Mouse (Mus musculus) erythroblast, embryonic 14.5 days (primary cell): Measurements from ENCODE around the gene Ddx19a. TPM values are rescaled to one million over a fixed set of nuclear protein-coding genes. Genes with fewer than 3 reads are reported as not detected.
"Not testable (repeated sequence)": the region's sequence is repeated elsewhere in the genome, so short reads cannot be mapped to it uniquely, and the experiment has no call there.

Source experiments
- H3K27me3 ChIP-seq: 2 replicates; pipeline ENCODE4 v1.6.1; 2012; ENCODE audit warnings: inconsistent platforms; ENCODE audit not compliant: control insufficient read depth
- H3K36me3 ChIP-seq: 2 replicates; pipeline ENCODE4 v1.6.1; 2012; ENCODE audit warnings: mild to moderate bottlenecking, inconsistent platforms; ENCODE audit not compliant: control insufficient read depth
- H3K4me1 ChIP-seq: 2 replicates; pipeline ENCODE4 v1.6.1; 2012; ENCODE audit warnings: inconsistent platforms; ENCODE audit not compliant: control insufficient read depth
- H3K4me3 ChIP-seq: replicated peaks from 2 replicates; pipeline ENCODE3; 2012; ENCODE audit warnings: moderate library complexity, mild to moderate bottlenecking, inconsistent platforms
- H3K9me3 ChIP-seq: 2 replicates; pipeline ENCODE4 v1.6.1; 2012; ENCODE audit warnings: low read length, inconsistent platforms, mixed read lengths; ENCODE audit not compliant: control insufficient read depth
- GATA1 ChIP-seq: IDR thresholded peaks from 2 replicates; pipeline ENCODE4 v1.6.1; 2012; ENCODE audit warnings: low read length, inconsistent platforms, mixed read lengths
- TAL1 ChIP-seq: IDR thresholded peaks from 3 replicates; pipeline ENCODE4 v1.6.1; 2012; ENCODE audit warnings: low read length, inconsistent platforms, mixed read lengths
- polyA plus RNA-seq: library from polyadenylated mRNA; stranded (reverse); fragments of >175 nt; gene quantifications from 2 replicates; pipeline ENCODE4 v1.2.3, GENCODE M21; 2012

Ddx19a gene
- polyA plus RNA-seq, 1 experiment = 4.4 TPM

- Histone ChIP-seq H3K27me3 (peaks cover 3% of the 10 kb centered on the region), H3K4me3 (peak overlapping the region; percentile 51), H3K36me3 (peaks cover 7% of the 10 kb centered on the region), H3K9me3 (no peaks in the 10 kb centered on the region; the same call in 1 of the 2 replicates), H3K4me1 (peaks cover 44% of the 10 kb centered on the region)
- no peak for TF ChIP-seq TAL1
- no peak for TF ChIP-seq GATA1
Observed at GRCm38 (mm10) chr8:111030045-111030444, 32.4 kb upstream of the Ddx19a start.

- peaks cover 3% of the 10 kb centered on the region for H3K27me3 ChIP-seq
- TF ChIP-seq GATA1 (no peak), TAL1 (no peak)
- H3K9me3 ChIP-seq = no peaks in the 10 kb centered on the region; the same call in 1 of the 2 replicates
- peak overlapping the region; percentile 51 for H3K4me3 ChIP-seq
- H3K4me1 ChIP-seq = peaks cover 40% of the 10 kb centered on the region
- peaks cover 4% of the 10 kb centered on the region for H3K36me3 ChIP-seq
Observed at GRCm38 (mm10) chr8:111029589-111029988, 32.0 kb upstream of the Ddx19a start.

DNA sequence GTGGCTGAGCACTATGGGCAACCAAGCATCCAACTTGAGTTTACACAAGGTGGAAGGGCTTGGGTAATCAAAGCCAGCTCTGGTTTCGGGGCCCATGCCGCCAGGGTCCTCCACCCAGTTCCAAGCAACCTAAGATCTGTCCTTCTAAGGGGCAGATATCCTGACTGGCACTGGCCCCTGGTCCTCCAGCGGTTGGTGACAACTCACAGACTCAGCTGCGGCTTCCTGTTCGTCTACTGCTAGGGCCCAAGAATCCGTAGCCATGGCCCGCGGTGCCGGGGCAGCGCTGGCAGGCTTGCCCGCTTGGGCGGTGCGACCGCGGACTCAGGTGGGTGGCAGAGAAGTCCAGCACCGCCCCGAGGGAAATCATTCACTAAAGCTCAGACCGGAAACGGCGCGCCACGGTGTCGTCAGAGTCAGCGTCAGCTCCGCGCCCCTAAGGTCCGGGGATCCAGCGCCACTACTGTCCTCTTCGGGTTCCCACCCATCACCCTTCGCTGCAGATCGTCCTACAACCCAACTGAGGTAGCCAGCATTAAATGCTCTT, 29.9 kb upstream of the Ddx19a start:
- Histone ChIP-seq H3K9me3 (no peaks in the 10 kb centered on the region), H3K4me3 (peak overlapping the region; percentile 72), H3K4me1 (peaks cover 32% of the 10 kb centered on the region), H3K36me3 (no peaks in the 10 kb centered on the region), H3K27me3 (peaks cover 3% of the 10 kb centered on the region)
- TF ChIP-seq TAL1 (no peak), GATA1 (no peak)

GRCm38 (mm10) chr8:111026609-111027008, 29.0 kb upstream of the Ddx19a start:
- not testable (repeated sequence) for H3K9me3 ChIP-seq, H3K27me3 ChIP-seq, H3K4me3 ChIP-seq, H3K36me3 ChIP-seq
- H3K4me1 ChIP-seq = peaks cover 32% of the 10 kb centered on the region

DNA sequence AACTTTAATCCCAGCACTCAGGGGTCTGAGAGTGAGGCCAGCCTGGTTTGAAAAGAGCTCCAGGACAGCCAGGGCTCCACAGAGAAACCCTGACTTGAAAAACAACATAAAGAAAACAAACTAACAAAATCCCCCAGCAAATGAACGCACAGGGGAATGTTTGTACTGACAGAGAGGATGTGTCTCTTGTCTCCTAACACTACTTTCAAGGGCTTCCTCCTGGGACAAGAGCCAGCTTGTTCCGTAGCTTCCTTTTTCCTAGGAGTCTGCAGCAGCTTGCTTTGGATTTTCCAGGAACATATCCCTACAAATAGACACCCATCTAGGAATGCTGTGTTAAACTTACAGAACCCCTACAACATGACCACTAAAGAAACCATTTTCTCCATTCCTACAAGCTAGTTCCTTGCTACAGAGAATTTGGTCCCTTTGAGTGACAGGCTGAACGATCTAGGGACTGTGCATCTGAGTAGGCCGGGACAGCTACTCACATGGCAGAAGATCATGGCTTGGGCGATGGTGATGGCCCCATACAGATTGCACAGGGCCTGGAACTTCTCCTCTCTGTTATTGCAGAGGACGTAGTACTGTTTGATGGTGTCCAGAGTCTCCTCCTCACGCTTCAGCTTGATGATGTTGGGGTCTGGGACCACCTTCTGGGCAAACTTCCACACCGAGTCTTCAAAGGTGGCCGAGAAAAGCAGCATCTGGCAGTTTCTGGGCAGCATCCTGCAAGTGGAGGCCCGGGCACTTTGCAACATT, 12.8 kb upstream of the Ddx19a start:
- H3K36me3 ChIP-seq = peaks cover 44% of the 10 kb centered on the region
- not testable (repeated sequence) for H3K4me1 ChIP-seq, H3K27me3 ChIP-seq, H3K9me3 ChIP-seq, H3K4me3 ChIP-seq

DNA sequence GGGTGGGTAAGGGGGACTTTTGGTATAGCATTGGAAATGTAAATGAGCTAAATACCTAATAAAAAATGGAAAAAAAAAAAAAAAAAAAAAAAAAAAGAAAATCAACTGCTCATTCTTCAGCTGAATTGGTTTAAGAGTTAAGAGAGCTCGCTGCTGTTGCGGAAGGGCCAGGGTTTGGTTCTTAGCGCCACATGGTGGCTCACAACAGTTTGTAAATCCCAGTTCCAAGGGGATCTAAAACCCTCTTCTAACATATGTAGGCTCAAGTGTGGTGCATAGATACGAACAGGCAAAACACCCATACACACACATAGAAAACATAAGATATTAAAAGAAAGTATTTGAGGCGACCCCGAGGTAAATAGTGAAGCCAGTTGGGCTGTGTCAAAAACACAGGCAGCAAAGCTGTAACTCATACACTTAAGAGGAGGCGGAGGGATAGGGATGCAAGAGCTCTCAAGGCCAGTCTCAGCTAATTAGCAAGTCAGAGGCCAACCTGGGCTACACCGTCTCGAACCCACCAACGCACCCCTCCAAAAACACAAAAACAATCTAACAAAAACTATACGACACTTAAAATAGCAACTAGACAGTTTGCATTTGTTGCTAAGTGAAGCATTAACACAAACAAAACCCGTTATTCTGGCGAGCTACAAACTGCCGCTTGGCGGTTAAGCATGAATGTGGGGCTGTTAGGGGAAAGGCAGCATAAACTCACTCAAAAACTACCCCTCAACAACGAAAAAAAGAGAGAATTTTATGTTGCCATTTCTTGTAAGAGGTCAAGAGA, 764 bp downstream of the Ddx19a start:
- peaks cover 40% of the 10 kb centered on the region for H3K4me1 ChIP-seq
- H3K27me3 ChIP-seq = no peaks in the 10 kb centered on the region
- H3K9me3 ChIP-seq = no peaks in the 10 kb centered on the region
- H3K4me3 ChIP-seq = peak overlapping the region; percentile 88
- no peak for TF ChIP-seq TAL1
- TF ChIP-seq GATA1 = no peak
- peaks cover 39% of the 10 kb centered on the region for H3K36me3 ChIP-seq

DNA sequence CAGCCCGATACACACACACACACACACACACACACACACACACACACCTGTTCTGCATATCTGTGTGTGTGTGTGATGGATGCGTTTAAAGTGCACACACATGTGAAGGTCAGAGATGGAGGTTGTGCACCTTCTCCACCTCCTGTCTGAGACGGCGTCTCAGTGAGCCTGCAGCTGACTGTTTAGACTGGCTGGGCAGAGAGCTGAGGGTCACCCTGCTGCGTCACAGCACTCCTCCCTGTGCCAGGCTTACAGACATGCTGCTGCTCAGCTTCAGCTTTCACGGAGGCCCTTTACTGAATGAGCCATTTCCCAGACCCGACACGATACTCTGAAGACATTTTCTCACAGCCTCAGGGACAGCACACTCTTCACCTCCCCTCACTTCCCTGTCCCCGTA, 7.6 kb downstream of the Ddx19a start:
- Histone ChIP-seq H3K4me3 (no peak overlapping the region), H3K27me3 (no peaks in the 10 kb centered on the region), H3K4me1 (peaks cover 46% of the 10 kb centered on the region), H3K36me3 (peaks cover 91% of the 10 kb centered on the region), H3K9me3 (no peaks in the 10 kb centered on the region)
- TF ChIP-seq GATA1 (no peak), TAL1 (no peak)

DNA sequence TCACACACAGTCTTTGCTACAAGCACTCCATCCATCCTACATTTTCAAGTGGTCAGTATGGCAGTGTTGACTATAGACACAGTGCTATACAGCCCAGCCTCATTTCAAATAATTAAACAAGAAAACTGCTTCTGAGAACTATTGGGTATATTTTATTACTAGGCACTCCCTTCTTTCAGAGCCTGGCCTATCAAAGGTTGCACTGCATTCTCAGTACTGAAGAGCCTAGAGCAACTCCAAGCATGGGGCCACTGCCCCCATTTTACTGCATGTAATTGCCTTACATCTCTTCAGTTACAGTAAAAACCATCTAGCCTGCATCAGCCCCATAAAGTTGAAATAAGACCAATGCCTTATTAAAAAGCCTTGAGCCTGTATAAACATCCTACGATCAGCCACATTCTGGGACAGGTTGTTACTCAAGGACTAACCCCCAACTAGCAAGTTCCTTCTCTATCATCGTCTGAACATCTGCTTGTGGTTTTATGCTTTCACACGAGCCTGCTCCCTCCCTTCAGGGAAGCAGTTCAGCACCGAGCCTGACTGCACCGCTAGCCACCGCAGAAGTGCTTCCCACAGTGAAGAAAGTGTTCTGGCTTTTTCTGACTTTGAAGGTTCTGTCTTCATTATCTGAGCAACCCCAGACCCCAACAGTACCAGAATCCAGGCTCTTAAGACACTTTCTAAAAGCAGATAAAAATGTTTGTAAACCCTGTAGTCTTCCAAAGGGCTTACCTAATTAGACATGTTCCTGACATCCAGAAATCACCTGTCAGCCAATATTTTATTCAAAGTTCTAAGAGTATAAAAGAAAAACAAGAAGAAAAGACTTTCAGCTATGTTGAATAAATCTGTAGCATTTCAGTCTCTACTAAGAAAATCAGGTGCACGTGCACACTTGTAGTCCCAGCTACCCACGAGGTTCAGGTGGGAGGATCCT, 9.5 kb downstream of the Ddx19a start:
- peaks cover 93% of the 10 kb centered on the region for H3K36me3 ChIP-seq
- no peak overlapping the region for H3K4me3 ChIP-seq
- no peak for TF ChIP-seq TAL1
- no peak for TF ChIP-seq GATA1
- peaks cover 34% of the 10 kb centered on the region for H3K4me1 ChIP-seq
- no peaks in the 10 kb centered on the region for H3K9me3 ChIP-seq
- H3K27me3 ChIP-seq = no peaks in the 10 kb centered on the region
